Mouse (Mus musculus) CD8-positive naive resting alpha-beta T cell, adult 2 months (primary cell): Measurements from ENCODE around the gene Shank1.

ENCODE experiments used
- DNase-seq, 2 experiments: peaks; one replicate each; pipeline ENCODE4 v3.0.0; 2022; ENCODE audit warnings: low read depth in 2 of 2, low spot score in 2 of 2

The Shank1 gene

GRCm38 (mm10) chr7:44337121-44337849 lies 27.2 kb downstream of the Shank1 start:
- DNase-seq, result no peak

- DNase-seq, result no peak
Measured at GRCm38 (mm10) chr7:44340226-44340625, 30.2 kb downstream of the Shank1 start.

- no peak for DNase-seq
Measured at GRCm38 (mm10) chr7:44341119-44341518, 31.1 kb downstream of the Shank1 start.

- DNase-seq, result no peak
Measured at GRCm38 (mm10) chr7:44341714-44342113, 31.7 kb downstream of the Shank1 start.

- DNase-seq, result no peak
Measured at GRCm38 (mm10) chr7:44343459-44344015, 33.5 kb downstream of the Shank1 start.

- DNase-seq, result no peak
Measured at GRCm38 (mm10) chr7:44344622-44345021, 34.6 kb downstream of the Shank1 start.

- no peak for DNase-seq
Measured at GRCm38 (mm10) chr7:44349043-44349442, 39.0 kb downstream of the Shank1 start.

GRCm38 (mm10) chr7:44350957-44351711 lies 41.1 kb downstream of the Shank1 start:
- DNase-seq, result peak; percentile 60 to 76

GRCm38 (mm10) chr7:44351881-44352749 lies 42.1 kb downstream of the Shank1 start:
- no peak for DNase-seq

GRCm38 (mm10) chr7:44352750-44353600 lies 42.9 kb downstream of the Shank1 start:
- no peak for DNase-seq

- no peak for DNase-seq
Measured at GRCm38 (mm10) chr7:44353601-44354340, 43.7 kb downstream of the Shank1 start.

GRCm38 (mm10) chr7:44355411-44355810 lies 45.4 kb downstream of the Shank1 start:
- DNase-seq, result no peak

GRCm38 (mm10) chr7:44356590-44357481 lies 46.8 kb downstream of the Shank1 start:
- no peak for DNase-seq

GRCm38 (mm10) chr7:44357531-44357930 lies 47.5 kb downstream of the Shank1 start:
- DNase-seq, result no peak

- DNase-seq, result no peak
Measured at GRCm38 (mm10) chr7:44358012-44358411, 48.0 kb downstream of the Shank1 start.

- no peak for DNase-seq
Measured at GRCm38 (mm10) chr7:44358886-44359654, 49.0 kb downstream of the Shank1 start.

- DNase-seq, result peak; percentile 78 to 86
Measured at GRCm38 (mm10) chr7:44359908-44360672, 50.0 kb downstream of the Shank1 start.
